Mouse (Mus musculus) heart, postnatal 14 days (tissue): ENCODE measurements around the gene Rgs12. TPM values are rescaled to one million over a fixed set of nuclear protein-coding genes. Genes with fewer than 3 reads are reported as not detected.

Experiments
- DNase-seq, 2 experiments: peaks; one replicate each; pipeline ENCODE4 v3.0.0; 2021 to 2022
- intact Hi-C: fragments of 180-260 bp; cut with DNase I; formaldehyde crosslinking; loops from one replicate; pipeline ENCODE4 v1.15.1; 2025
- microRNA-seq, 2 experiments: library from miRNA; unstranded; fragments of <30 nt; microRNA quantifications; one replicate each; pipeline ENCODE4 v1.2.0; 2021 to 2022
- total RNA-seq, 2 experiments: library from RNA; stranded (reverse); gene quantifications; 2 replicates each; pipeline ENCODE4 v1.2.3; 2021

Rgs12 gene
- total RNA-seq, 2 experiments from 2014 or later: 24.3 to 30.4 TPM

- intact Hi-C loops: no loop called here
- DNase-seq: no peak
Measured at GRCm38 (mm10) chr5:35069841-35070240, 120.6 kb downstream of the Rgs12 start.

- intact Hi-C loops: no loop called here
Measured at GRCm38 (mm10) chr5:35070314-35070713, 121.1 kb downstream of the Rgs12 start.

DNA sequence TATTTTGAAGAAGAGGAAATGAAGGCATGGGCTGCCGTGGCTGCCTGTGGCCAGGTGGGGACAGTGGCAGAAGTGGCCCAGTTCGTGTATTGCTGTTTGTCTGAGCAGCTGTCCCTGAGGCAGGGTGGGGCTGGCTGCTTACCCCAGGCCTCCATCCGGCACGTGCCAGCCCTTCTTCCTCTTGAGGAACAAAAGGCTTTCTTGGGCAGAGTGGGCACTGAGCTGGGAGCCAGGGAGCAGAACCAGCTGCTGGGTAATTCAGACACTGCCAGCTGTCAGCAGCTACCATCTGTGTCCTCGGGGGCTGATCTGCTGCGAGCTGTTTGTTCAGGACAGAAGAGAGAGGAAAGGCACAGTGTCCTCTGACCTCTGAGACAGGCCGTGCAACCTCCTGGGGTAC, 121.7 kb downstream of the Rgs12 start:
- no peak for DNase-seq

More at GRCm38 (mm10) chr5:35070314-35070713, 121.1 kb downstream of the Rgs12 start:
- no peak for DNase-seq

DNA sequence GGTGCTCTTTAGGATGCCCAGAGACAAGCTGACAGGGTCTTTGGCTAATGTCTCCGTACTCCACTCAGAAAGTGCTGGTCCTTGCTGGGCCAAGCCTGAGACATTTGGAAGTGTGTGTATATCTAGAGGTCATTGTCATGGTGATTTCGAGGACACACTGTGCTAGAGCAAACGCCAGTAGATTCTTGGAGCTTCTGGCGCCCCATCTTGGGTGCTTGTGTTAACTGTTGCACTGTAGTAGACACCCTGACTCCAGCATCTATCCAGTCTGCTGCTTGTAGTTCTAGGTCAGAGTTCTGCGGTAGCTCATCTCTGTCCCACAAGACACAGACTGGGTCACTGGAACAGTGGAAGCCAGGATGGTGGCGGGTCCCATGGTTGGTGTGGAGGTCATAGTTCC, 122.6 kb downstream of the Rgs12 start:
- intact Hi-C loops: no loop called here
- DNase-seq: no peak

More for the DNA sequence above, 121.7 kb downstream of the Rgs12 start:
- intact Hi-C loops: no loop called here

DNA sequence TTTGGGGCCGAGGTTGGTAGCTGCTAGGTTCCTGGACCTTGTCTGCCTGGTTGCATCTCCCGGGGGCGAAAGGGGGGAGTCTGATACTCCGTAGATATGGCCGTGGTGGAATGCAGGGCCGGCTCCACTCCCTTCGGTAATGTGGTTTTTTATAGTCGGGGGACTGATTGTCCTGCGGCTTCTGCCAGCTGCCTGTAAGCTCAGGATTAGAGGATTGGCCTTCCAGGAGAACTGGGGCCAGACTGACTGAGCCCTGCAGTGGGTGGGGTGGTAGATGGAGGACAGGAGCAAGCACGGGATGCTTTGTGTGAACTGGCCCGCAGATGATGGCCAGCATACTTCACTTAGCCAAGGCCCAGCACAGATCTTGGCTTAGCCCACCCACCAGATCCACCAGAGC, 124.0 kb downstream of the Rgs12 start:
- DNase-seq: no peak
- intact Hi-C loops: no loop called here

DNA sequence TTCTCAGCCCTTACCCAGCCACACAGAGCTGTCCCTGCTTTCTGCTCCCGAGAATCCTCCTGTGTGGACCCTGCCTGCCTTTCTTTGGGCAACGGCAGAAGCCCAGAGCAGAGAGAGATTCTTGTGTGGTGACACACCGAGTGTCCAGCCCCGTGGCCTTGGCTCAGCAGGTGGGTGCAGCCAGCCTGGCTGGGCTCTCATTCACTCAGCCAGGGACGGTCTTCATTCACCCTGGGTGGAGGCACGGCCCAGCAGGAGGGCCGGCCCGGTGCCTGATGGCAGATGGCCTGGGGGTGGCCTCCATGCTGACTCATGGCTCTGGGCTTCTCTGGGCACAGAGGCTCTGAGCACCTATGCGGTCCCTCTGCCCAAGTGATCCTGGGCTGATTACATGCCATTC, 124.7 kb downstream of the Rgs12 start:
- DNase-seq: peak; percentile 54 to 59
- intact Hi-C loops: no loop called here

DNA sequence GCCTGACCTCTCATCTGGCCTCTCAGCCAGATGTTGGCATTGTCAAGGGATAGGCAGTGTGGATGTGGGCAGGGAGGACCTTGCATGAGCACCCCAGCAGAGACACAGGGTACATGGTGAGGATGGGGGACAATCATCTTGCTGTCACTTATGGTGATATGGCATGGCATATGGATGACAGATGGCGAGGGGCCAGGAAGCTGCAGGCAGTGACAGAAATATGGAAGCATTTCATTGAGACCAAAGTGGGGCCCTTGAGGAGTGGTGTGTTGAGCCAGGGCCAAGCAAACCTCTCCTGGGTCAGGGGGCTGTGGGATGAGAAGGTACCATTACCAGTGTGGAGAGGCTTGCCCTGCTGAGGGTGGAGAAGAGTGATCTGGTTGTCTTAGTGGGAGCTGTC, 127.1 kb downstream of the Rgs12 start:
- no peak for DNase-seq
- intact Hi-C loops: no loop called here

GRCm38 (mm10) chr5:35079101-35079500, 129.9 kb downstream of the Rgs12 start:
- intact Hi-C loops: no loop called here
- no peak for DNase-seq

DNA sequence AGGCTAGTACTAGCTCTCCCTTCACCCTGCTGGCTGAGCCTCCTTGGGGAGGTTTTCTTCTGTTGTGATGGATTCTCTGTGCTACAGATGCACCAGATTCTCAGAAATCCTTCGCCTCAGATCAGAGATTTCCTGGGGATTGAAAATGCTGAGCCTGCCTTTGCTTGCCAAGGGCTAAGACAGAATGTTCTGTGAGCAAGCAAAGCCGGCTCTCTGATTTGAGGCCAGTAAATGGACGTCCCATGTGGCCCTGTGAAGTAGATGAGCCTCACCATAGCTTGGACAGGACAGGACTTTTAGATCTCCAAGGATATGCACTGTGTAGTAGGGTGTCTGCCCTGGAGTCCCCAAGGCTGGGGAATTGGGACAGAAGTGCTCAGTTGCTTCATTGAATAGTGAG, 135.7 kb downstream of the Rgs12 start:
- intact Hi-C loops: loop anchor here (5.0 kb wide), 1 partner anchor 33 kb away; no protein-coding TSS in a partner anchor
- DNase-seq: no peak

DNA sequence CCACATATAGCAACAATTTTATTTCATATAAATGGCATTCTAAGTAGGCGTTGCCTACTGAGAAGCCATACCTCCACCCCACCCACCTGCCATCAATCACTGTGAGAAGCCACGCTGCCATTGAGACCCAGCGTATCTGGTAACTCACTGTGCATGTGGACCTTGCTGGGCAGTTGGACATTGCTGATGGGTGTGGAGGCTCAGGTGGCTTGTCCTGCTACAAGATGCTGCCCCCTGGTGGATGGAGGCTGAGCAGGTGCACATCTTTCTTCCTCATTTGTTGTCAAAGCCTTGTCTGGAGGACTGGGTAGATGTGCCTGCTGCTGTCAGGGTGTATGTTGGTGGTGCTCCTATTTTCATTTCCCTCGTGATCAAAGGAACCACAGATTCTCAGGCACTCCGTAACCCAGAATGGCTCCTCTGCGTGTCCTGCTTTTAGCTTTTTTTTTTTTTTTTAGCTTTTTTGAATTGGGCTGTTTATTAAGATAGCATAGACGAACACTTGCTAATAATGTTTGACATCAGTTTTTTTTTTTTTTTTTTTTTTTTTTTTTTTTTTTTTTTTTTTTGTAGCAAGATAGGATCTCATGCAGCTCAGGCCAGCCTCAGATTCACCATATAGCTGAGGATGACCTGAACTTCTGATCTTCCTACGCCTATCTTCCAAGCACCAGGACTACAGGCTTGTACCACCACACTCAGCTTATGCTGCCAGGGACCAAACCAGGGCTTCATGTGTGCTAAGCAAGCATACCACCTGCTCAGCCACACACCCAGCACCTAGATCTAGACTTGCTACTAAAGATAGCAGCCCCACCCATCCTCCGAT, 139.8 kb downstream of the Rgs12 start:
- DNase-seq: peak; percentile 60 to 76
- intact Hi-C loops: loop anchor here (5.0 kb wide), 1 partner anchor 37 kb away; no protein-coding TSS in a partner anchor

Small RNAs within 50 kb of the gene (microRNA-seq; reads per million reads assigned to microRNA genes)
- 9.1 to 11.7 reads per million in 2 experiments for gene Mir3097

Other genes starting within 250 kb of the Rgs12 start
- gene Htt, start 187.7 kb upstream of the Rgs12 start, total RNA-seq: 10 to 100 TPM; 13.6 to 14.1 TPM
- gene Msantd1, start 41.4 kb upstream of the Rgs12 start, total RNA-seq: under 1 TPM; 0.34 to 0.65 TPM
- 1 to 10 TPM in 1 of 2 experiments, under 1 TPM in 1; 0.98 to 1.1 TPM for gene Hgfac, start 92.1 kb downstream of the Rgs12 start, total RNA-seq
- gene Dok7, start 107.3 kb downstream of the Rgs12 start, total RNA-seq: 10 to 100 TPM; 36.3 to 38.1 TPM
- 10 to 100 TPM; 41.8 to 51.1 TPM for gene Lrpap1, start 156.3 kb downstream of the Rgs12 start, total RNA-seq